Mouse (Mus musculus): ENCODE measurements at regions not wholly inside any gene's neighbourhood (a gene's known extent, or its start where the extent isn't known, plus 50 kb on each side); places are given as distances from the start of the nearest gene placed in this dataset.

DNA sequence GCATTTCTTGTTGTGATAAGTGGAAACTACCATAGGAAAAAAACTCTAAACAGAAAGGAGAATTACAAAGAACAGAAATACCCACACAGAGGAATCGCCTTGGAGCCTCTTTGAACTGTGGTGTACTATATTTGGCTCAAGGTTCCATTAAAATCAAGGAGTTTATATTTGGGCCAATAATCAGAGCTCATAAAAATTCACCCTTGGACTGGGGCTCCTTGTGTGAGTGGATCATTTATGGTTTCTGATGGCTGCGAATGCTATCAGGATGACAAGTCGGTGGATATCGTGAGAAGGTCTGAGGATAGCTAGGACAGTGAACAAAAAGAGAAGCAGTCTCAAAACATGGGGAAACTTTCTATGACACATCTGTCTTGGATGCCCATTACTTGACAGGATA, 92.2 kb upstream of the Klf3 start:
- H3K4me3 ChIP-seq, result no peak overlapping the region
- no peaks in the 10 kb centered on the region for H3K9me3 ChIP-seq
- 0 out of 2 replicates have a peak overlapping the region, but pooled peaks have one; percentile 24 for H3K27ac ChIP-seq
- WGBS, result 97% methylated on average over 4 of the region's 4 CpGs
- no peaks in the 10 kb centered on the region for H3K36me3 ChIP-seq
- no peaks in the 10 kb centered on the region for H3K27me3 ChIP-seq (ENCODE audit: insufficient read depth, poor library complexity, severe bottlenecking)
- DNase-seq (ENCODE audit: low spot score), result no peak
- H3K4me1 ChIP-seq (replicated peaks), result peaks cover 40% of the 10 kb centered on the region

DNA sequence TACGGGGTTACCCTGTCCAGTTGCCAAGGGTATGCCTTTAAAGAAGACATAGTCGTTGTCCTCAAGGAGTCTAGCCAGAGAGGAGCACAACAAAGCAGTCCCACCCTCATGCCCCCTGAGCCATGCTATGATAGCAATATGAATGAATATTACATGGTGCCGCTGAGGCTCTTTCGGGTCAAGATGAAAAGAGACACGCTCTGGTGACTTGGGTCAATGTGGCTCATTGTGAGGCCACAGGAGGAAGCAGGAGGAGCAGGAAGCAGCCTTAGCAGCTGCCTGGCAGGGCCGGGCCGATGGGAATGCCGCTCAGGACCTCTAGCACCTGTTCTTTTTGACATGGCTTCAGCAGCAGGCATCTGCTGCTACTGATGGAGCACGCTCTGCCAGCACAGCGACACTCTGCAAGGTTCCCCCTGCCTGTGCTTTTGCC, 89.0 kb upstream of the Klf3 start:
- H3K4me3 ChIP-seq, result peak overlapping the region; percentile 35

GRCm38 (mm10) chr5:64714710-64715109, 88.5 kb upstream of the Klf3 start:
- H3K4me3 ChIP-seq, result peak overlapping the region; percentile 35
- peaks cover 32% of the 10 kb centered on the region for H3K4me1 ChIP-seq (replicated peaks)
- no peaks in the 10 kb centered on the region for H3K27me3 ChIP-seq (ENCODE audit: insufficient read depth, poor library complexity, severe bottlenecking)
- DNase-seq (ENCODE audit: low spot score), result peak; percentile 83
- peak overlapping the region; percentile 91 for H3K27ac ChIP-seq
- WGBS, result 33% methylated on average over 7 of the region's 7 CpGs
- H3K9me3 ChIP-seq, result no peaks in the 10 kb centered on the region
- H3K36me3 ChIP-seq, result no peaks in the 10 kb centered on the region

More for the DNA sequence above, 89.0 kb upstream of the Klf3 start:
- H3K9me3 ChIP-seq, result no peaks in the 10 kb centered on the region
- H3K27me3 ChIP-seq (ENCODE audit: insufficient read depth, poor library complexity, severe bottlenecking), result no peaks in the 10 kb centered on the region
- H3K27ac ChIP-seq, result peak overlapping the region; percentile 91
- peaks cover 37% of the 10 kb centered on the region for H3K4me1 ChIP-seq (replicated peaks)
- DNase-seq (ENCODE audit: low spot score), result peak; percentile 82
- H3K36me3 ChIP-seq, result no peaks in the 10 kb centered on the region
- 25% methylated on average over 10 of the region's 10 CpGs for WGBS

- Histone ChIP-seq H3K36me3 (no peaks in the 10 kb centered on the region), H3K4me3 (no peak overlapping the region), H3K27ac (no peak overlapping the region), H3K4me1 (replicated peaks) (peaks cover 18% of the 10 kb centered on the region), H3K9me3 (0 out of 2 replicates have a peak, but pooled peaks cover 6% of the 10 kb centered on the region), H3K27me3 (ENCODE audit: insufficient read depth, poor library complexity, severe bottlenecking) (no peaks in the 10 kb centered on the region)
- 92% methylated on average over 4 of the region's 4 CpGs for WGBS
- no peak for DNase-seq (ENCODE audit: low spot score)
These were observed 86.6 kb upstream of the Klf3 start for GRCm38 (mm10) chr5:64716551-64716950.

DNA sequence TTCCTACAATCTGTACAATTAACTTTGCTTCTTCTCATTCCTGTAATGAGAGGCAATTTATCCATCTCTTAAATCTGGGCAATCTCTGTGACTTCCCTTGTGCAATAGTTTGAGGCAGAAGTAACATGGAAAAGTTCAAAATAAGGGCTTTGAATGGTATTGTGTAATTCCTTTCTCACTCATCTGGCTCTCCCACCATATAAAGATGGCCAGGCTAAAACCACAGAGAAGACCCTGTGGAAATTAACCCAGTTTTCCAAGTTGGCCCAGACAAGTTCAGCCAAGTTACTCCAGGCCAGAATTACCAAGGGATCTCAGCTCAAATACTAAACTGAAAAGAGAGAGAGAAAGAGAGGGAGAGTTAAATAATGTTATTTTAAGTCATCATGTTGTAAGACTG, 81.0 kb upstream of the Klf3 start:
- Histone ChIP-seq H3K27ac (no peak overlapping the region), H3K9me3 (peaks cover 13% of the 10 kb centered on the region; the same call in 1 of the 2 replicates), H3K4me3 (no peak overlapping the region), H3K4me1 (replicated peaks) (peaks cover 7% of the 10 kb centered on the region), H3K27me3 (ENCODE audit: insufficient read depth, poor library complexity, severe bottlenecking) (no peaks in the 10 kb centered on the region), H3K36me3 (no peaks in the 10 kb centered on the region)
- no peak for DNase-seq (ENCODE audit: low spot score)

- H3K4me3 ChIP-seq, result no peak overlapping the region
- 78% methylated on average over 2 of the region's 2 CpGs for WGBS
- peaks cover 14% of the 10 kb centered on the region for H3K4me1 ChIP-seq (replicated peaks)
- peaks cover 7% of the 10 kb centered on the region; the same call in 1 of the 2 replicates for H3K9me3 ChIP-seq
- H3K36me3 ChIP-seq, result no peaks in the 10 kb centered on the region
- DNase-seq (ENCODE audit: low spot score), result no peak
- 0 out of 2 replicates have a peak overlapping the region, but pooled peaks have one; percentile 1 for H3K27ac ChIP-seq
- no peaks in the 10 kb centered on the region for H3K27me3 ChIP-seq (ENCODE audit: insufficient read depth, poor library complexity, severe bottlenecking)
These were observed 75.3 kb upstream of the Klf3 start for GRCm38 (mm10) chr5:64727847-64728246.

DNA sequence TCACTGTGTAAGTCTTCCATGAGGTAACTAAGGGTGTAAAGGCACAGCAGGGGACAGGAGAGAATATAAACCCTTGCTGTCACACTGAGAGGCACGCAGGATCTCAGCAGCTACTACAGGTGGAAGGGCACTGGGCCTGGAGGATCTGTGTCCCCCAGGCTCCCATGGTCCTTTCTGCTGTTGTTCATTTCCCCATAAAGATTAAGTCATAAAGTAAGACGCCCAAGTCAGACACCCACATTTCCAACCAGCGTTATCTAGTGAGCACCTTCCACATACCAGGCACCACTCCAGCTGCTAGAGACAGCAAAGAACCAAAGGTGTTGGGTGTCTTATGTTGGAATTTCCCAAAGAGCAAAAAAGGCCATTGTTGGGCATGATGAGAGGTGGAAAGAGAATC, 70.8 kb upstream of the Klf3 start:
- WGBS, result 92% methylated on average over 3 of the region's 3 CpGs
- no peak for DNase-seq (ENCODE audit: low spot score)
- Histone ChIP-seq H3K9me3 (no peaks in the 10 kb centered on the region), H3K4me3 (no peak overlapping the region), H3K27ac (no peak overlapping the region), H3K4me1 (replicated peaks) (peaks cover 10% of the 10 kb centered on the region), H3K27me3 (ENCODE audit: insufficient read depth, poor library complexity, severe bottlenecking) (no peaks in the 10 kb centered on the region), H3K36me3 (no peaks in the 10 kb centered on the region)

DNA sequence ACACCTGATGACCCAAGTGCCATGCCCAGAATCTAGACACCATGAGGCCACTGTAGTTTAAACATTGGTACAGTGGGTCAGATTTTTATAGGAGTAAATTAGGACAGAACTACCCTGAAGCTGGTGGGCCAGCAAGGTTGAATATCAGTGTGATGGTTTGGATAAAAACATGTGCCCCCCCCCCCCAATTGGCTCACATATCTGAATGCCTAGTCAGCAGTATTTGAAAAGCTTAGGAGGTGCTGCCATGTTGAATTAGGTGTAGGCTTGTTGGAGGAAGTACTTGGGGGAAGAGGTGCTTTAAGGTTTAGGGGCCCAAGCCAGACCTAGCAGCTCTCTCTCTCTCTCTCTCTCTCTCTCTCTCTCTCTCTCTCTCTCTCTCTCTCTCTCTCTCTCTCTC, 66.2 kb upstream of the Klf3 start:
- H3K27me3 ChIP-seq (ENCODE audit: insufficient read depth, poor library complexity, severe bottlenecking), result no peaks in the 10 kb centered on the region
- no peaks in the 10 kb centered on the region for H3K9me3 ChIP-seq
- H3K36me3 ChIP-seq, result no peaks in the 10 kb centered on the region
- no peak for DNase-seq (ENCODE audit: low spot score)
- peak overlapping the region; percentile 90; the same call in 1 of the 2 replicates for H3K27ac ChIP-seq
- H3K4me3 ChIP-seq, result no peak overlapping the region
- H3K4me1 ChIP-seq (replicated peaks), result peaks cover 47% of the 10 kb centered on the region

- H3K27ac ChIP-seq, result peak overlapping the region; percentile 90
- peaks cover 47% of the 10 kb centered on the region for H3K4me1 ChIP-seq (replicated peaks)
- 12% methylated on average over 11 of the region's 11 CpGs for WGBS
- H3K36me3 ChIP-seq, result no peaks in the 10 kb centered on the region
- peak; percentile 47 for DNase-seq (ENCODE audit: low spot score)
- H3K9me3 ChIP-seq, result no peaks in the 10 kb centered on the region
- H3K4me3 ChIP-seq, result peak overlapping the region; percentile 28
- H3K27me3 ChIP-seq (ENCODE audit: insufficient read depth, poor library complexity, severe bottlenecking), result no peaks in the 10 kb centered on the region
These were observed 65.0 kb upstream of the Klf3 start for GRCm38 (mm10) chr5:64738096-64738780.

DNA sequence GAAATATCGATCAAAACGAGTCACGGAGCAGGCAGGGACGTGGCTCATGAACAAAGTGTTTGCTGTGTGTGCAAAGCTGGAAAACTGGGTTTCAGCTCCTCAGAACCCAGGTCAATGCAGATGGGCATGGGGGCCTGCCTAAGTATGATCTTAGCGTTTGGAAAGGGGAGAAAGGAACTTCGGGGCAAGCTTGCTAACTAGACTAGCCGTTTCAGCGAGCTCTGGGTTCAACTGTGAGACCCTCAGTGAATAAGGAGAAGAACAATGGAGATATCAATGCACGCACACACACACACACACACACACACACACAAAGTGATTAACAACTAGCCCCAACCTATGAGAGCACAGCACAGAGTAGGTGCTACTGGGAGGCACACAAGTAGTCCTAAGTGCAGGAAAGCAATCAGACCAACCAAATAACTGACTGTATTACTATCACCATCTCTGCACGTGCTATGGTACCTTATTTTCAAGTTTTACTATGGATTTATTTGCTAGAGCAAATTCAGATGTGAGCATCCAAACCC, 64.3 kb upstream of the Klf3 start:
- 17% methylated on average over 10 of the region's 10 CpGs for WGBS
- Histone ChIP-seq H3K9me3 (no peaks in the 10 kb centered on the region), H3K27me3 (ENCODE audit: insufficient read depth, poor library complexity, severe bottlenecking) (no peaks in the 10 kb centered on the region), H3K4me1 (replicated peaks) (peaks cover 47% of the 10 kb centered on the region), H3K27ac (peak overlapping the region; percentile 90), H3K36me3 (no peaks in the 10 kb centered on the region), H3K4me3 (peak overlapping the region; percentile 28)
- DNase-seq (ENCODE audit: low spot score), result peak; percentile 44

DNA sequence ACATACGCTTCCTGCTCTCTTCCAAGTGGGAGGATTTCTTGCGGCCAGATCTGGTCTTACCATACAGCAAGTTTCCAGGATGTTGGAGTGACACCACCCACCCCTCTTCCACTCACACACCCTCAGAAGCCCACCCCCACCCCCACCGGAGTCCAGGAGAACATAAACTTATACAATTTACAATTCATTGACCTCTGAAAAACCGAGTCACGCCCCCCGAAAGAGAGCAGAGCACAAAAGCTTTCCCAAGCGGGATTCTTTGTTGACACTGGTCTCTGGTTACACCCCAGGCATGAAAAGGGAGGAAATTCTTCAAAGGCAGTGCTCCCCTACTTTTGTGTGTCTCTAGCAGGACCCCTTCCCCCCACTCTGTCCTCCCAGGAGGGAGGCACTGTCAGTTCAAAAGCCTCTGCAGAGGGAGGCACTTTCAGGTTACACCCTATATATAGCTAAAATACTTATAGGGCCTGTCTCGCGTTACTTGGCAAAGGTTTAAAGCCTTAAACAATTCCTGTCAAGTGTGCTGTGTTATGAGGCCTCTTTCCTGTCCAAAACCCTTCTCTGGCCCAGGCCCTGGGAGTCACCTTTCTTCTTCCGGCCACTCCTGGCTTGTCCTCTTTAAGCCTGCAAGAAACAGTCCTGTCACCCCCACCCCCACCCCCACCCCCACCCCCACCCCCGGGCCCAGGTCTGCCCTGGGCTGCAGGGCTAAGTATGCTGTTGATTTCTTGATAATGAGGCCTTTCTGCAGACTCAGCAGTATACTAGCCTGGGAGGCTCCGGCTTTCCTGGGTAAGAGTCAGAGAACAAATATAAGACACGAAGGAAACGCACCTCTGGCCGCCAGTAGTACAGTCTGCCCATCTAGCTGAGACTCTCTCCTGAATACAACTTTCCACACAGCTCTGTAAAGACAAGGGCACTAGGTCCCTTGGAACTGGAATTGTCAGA, 63.6 kb upstream of the Klf3 start:
- Histone ChIP-seq H3K4me1 (replicated peaks) (peaks cover 47% of the 10 kb centered on the region), H3K9me3 (no peaks in the 10 kb centered on the region), H3K36me3 (no peaks in the 10 kb centered on the region), H3K4me3 (peak overlapping the region; percentile 28), H3K27me3 (ENCODE audit: insufficient read depth, poor library complexity, severe bottlenecking) (no peaks in the 10 kb centered on the region), H3K27ac (peak overlapping the region; percentile 90)
- DNase-seq (ENCODE audit: low spot score), result peak; percentile 77
- WGBS, result 5% methylated on average over 15 of the region's 15 CpGs

DNA sequence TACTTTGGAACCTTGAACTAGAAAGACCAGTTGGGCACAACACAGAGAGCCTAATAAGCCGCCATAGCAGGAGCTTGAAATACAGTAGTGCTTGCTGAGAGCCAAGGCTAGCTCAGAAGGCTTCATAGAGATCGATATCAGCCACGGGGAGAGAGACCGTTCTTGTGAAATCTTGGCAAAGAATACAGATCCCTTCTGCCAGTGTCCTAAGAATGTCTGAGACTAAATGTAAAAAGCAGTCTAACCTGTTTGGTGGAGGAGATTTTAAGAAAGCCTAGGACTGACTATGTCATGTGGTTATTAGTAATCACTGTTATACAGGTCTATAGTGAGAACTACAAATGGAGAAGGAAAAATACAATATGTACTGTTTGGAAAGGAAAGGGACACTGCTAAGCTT, 59.1 kb upstream of the Klf3 start:
- DNase-seq (ENCODE audit: low spot score), result no peak
- H3K27ac ChIP-seq, result no peak overlapping the region
- no peak overlapping the region for H3K4me3 ChIP-seq
- WGBS, result 92% methylated on average over 4 of the region's 4 CpGs
- no peaks in the 10 kb centered on the region for H3K27me3 ChIP-seq (ENCODE audit: insufficient read depth, poor library complexity, severe bottlenecking)
- peaks cover 26% of the 10 kb centered on the region for H3K4me1 ChIP-seq (replicated peaks)
- no peaks in the 10 kb centered on the region for H3K36me3 ChIP-seq
- no peaks in the 10 kb centered on the region for H3K9me3 ChIP-seq

GRCm38 (mm10) chr5:64744455-64744854, 58.7 kb upstream of the Klf3 start:
- H3K27me3 ChIP-seq (ENCODE audit: insufficient read depth, poor library complexity, severe bottlenecking), result no peaks in the 10 kb centered on the region
- no peak for DNase-seq (ENCODE audit: low spot score)
- H3K4me3 ChIP-seq, result no peak overlapping the region
- WGBS, result 92% methylated on average over 5 of the region's 5 CpGs
- H3K36me3 ChIP-seq, result no peaks in the 10 kb centered on the region
- no peaks in the 10 kb centered on the region for H3K9me3 ChIP-seq
- peaks cover 26% of the 10 kb centered on the region for H3K4me1 ChIP-seq (replicated peaks)
- H3K27ac ChIP-seq, result no peak overlapping the region

Measured in hindbrain, embryonic 10.5 days (tissue).